Mouse (Mus musculus) heart, adult 2 months (tissue): ENCODE data around the gene Hdac9.

Experiments used
- CTCF ChIP-seq: fragments of 200-600 bp; IDR thresholded peaks from 2 replicates; pipeline ENCODE4 v1.8.1; 2022; ENCODE audit warnings: antibody characterized with exemption, mild to moderate bottlenecking, moderate library complexity
- EP300 ChIP-seq: fragments of 200-500 bp; IDR thresholded peaks from 2 replicates; pipeline ENCODE4 v1.6.1; 2011; ENCODE audit warnings: low read depth, low read length, control low read depth; ENCODE audit not compliant: insufficient read depth
- POLR2A ChIP-seq: fragments of 200-500 bp; IDR thresholded peaks from 2 replicates; pipeline ENCODE4 v1.6.1; 2011; ENCODE audit warnings: mild to moderate bottlenecking, low read depth, low read length, control low read depth; ENCODE audit not compliant: insufficient read depth

DNA sequence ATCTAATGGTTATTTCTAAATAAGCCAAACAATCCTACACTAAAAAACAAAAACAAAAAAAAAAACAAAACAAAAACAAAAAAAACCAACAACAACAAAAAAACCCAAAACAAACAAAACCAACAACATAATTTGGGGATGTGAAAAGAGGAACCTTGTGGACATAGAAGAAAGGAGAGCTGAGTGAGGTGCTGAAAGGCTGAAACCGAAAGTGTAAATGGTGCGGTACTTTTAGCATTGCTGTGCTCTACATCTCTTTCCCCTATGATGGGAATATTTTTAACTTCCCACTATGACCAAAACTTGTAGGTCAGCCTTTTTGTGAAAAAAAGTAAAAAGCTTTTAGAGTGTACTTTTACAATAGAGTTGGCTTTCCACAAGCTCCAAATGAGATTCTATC, 774.2 kb downstream of the Hdac9 start:
- TF ChIP-seq CTCF (no peak), EP300 (no peak), POLR2A (no peak)
